Mouse (Mus musculus) embryo, embryonic 11 days (tissue): ENCODE results near the gene Lrig3.

Source experiments
- DNase-seq: peaks from one replicate; pipeline ENCODE4 v3.0.0-alpha.2; 2015

Lrig3 gene

DNA sequence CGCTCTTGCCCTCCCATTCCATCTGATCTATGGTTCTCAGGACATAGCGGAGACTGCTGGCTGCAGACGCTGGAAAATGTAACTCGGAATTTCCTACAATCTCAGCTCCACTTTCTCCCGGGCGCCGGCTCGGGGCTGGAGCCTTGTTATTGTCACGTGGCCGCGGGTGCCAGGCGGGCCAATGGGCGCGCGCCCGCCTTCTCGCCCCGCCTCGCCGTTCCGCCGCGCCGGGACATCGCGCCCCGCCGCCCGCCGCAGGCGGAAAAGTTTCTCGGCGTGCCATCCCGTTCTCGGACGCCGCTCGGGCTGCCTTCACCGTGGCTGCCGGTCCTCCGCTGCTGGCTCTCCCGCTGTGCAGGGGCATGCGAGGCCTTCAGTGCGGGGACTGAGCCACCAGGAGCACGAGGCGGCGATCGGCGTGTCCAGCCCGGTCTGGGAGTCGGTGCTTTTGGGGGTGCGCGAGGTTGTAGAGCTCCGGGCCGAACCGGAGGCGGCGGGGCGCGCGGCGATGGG is at the start of gene Lrig3:
Gene Lrig3 (plus strand): TSS at position 201 of the 513 bp plus-strand sequence.
- peak; percentile 95 for DNase-seq

DNA sequence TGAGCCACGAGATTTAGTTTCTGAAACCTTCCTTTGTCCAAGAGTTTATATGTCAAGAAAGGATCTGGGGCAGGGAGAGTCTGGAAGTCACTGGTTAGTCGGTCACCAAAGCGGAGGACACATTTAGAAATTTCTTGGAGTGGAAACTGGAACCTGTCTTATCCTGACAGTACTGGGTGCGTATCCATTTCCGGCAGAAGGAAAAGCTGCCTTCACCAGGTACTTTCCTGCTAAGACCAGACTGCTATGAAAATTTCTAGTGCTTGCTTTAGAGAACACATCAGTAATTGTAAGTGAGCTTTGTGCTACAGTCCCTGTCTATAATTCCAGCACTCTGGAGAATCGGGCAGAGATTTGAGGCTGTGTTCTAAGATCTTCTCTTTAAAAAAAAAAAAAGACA is 49.2 kb upstream of the Lrig3 start:
- no peak for DNase-seq

DNA sequence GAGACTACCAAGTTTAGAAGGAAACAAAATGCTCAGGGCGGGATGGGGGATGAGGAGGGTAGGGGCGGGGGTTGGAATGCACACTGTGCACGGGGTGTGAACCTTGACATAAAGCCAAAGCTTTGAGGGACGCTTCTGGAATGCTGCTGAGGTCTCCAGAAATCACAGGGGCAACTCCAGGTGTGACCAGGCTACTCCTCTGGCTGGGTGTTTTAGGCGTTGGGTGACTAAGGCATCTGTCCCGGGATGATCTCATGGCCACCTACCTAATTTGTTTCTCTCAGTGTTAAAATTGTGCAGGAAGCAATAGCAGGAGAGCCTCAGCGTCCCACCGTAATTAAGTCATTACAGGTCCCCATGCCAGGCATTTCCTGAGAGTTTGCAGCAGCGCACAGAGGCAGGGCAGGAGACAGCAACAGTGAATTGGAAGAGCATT is 48.5 kb upstream of the Lrig3 start:
- peak; percentile 49 for DNase-seq

DNA sequence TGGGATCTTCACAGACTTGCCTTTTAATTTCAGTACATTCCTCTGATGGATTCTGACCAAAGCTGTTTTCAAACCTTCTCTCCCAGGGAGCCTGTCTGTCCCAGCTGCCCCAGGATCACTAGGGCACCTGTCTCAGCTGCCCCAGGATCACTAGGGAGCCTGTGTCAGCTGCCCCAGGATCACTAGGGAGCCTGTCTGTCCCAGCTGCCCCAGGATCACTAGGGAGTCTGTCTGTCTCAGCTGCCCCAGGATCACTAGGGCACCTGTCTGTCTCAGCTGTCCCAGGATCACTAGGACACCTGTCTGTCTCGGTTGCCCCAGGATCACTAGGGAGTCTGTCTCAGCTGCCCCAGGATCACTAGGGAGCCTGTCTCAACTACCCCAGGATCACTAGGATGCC is 47.0 kb upstream of the Lrig3 start:
- DNase-seq = no peak

DNA sequence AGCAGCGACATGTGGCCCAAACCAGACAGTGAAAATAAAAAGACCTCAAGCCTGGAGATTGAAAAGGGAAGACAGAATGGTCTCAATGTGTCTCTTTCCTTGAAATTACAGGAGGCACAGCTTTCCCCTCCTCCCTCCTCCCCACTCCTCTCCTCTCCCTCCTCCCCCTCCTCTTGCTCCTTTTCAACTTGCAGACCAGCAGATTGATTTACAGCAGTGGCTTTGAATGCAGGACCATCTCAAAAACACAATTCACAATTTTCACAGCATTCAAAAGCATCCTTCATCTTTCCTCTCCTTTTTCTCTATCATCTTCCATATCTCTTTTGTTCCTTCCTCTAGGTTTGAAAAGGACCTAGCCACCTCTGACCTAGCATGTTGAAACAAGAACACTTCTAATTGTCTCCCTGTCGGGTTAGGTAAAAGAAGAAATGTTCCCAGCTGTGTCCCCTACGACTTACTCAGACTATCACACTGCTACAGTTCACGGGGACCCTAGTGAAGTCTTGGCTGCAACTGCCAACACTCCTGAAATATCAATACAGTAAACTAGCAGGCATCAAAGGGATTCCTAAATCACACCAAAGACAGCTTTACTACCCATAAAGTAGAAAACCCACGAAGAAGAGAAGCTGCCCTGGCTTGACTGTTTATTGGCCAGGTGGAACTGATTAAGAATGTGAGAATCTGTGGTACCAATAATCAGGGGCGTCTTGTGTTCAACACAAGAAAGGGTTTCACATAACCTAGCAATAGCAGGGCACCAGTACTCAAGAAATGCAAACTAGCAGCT is 44.1 kb upstream of the Lrig3 start:
- peak; percentile 76 for DNase-seq

DNA sequence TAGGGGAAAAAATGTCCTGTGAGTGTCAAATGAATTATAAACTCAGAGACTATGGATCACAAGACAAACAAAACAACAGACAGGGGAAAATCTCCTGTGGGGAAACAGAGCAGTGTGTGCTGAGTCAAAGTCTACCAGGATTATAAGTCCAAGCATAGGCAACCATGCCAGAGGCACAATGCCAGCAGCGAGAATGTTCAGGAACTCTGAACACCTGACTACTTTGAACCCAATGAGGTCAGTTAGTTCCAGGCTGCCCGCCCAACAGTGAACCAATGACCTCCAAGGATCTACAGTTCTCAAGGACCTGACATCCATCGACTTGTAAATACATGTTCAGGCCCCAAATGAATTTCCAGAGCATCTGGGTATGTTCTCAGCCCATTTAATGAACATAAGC is 36.0 kb upstream of the Lrig3 start:
- no peak for DNase-seq

DNA sequence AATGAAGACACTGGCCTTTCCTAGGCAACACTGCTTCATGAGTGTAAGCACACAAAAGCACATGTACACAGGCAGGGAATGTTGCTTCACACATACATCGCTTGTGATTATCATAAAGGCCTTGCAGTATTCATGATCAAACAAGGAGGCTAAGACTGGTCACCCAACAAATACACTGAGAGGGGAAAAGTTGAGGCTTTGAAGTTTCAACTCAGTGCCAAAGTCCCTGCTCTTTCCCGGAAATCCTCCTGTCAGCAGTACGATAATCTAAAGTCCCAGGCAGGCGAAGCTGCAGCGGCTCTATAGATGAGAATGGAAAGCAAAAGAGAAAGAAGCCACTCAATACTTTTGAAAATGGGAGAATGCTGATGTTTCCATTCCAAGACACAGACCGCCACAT is 32.6 kb upstream of the Lrig3 start:
- no peak for DNase-seq

DNA sequence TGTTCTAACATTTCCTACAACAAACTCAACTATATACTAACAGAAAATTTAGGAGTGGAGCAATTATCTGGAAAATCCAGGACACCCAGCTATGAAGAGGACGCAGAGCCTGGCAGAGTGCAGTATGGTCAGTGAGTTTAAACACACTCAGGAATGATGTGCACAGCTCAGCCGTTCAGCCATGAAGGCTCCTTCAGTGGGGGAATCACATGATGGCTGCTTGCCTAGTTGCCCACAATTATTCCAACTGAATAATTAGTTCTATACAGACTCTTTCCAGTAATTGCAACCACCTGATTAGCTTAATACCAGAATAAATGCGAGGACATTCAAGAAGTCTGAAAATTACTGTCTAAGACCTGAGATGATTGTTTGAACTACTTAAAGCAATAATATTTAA is 31.9 kb upstream of the Lrig3 start:
- DNase-seq = no peak

DNA sequence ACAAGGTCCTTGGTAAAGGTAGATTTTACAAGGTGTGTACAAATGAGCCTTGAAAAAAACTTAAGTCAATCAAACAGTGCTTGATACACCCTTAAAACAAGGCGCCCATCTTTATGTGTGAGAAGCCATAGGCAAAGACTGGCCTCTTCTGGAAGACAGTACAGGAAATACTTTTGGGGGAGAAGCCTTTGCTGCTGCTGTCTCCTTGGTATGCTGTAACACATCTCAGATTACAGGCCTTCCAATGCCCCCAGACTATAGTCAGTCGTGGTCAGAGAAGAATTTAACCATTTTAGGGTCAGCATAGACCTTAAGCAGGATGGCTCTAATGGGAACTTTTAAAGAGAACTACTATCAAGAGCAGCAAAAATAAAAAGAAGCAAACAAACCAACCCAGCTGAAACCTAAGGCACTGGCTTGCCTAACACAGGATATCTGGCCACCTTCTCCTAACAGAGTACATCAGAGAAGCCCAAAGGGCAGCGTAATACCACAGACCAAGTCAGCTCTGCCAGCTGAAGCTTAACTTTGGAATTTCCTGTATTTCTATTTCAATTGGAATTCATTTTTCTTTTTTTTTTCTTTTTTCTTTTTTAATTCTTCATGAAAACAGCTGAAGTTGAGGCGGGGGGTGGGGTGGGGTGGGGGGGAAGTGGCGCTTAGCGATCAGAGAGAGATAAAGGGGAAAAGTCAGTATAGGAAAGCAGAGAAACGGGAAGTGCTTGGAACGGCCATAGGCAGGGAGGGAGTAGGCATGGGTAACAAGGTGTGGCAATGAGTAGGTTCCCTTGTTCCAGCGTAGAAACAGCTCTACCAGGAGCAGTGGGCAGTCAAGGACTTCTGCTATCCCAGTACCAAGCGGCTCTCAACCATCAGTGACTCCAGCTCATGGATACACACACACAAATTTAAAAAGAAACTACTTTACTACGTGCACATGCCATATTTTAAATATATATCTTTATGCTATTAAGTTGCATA is 28.2 kb upstream of the Lrig3 start:
- no peak for DNase-seq

DNA sequence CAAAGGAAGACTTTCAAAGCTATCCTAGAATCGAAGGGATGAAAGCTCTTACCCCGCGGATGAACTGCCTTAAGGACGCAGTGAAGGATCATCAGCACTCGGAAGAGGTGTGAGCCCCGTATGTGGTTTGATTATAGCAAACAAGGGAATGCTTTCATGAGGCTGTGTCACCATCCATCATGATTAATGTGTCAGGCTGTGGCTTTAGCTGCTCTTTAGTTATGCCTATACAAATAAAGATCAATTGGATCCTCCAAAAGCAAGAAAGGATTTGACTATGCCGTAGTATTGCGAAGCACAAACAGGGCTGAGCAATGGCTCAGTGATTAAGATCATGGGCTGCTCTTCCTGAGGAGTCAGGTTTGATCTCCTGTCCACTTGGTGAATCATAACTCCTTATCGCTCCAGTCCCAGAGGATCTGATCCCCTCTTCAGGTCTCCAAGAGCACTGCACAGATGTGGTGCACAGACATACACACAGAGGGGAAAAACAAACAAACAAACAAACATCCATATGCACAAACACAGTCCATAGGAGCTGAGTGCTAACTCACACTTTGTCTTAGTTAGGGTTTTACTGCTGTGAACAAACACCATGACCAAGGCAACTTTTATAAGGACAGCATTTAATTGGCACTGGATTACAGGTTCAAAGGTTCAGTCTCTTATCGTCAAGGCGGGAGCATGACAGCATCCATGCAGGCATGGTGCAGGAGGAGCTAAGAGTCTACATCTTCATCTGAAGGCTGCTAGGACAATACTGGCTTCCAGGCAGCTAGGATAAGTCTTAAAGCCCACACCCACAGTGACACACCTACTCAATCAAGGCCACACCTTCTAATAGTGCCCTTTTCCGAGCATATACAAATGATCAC is 27.2 kb upstream of the Lrig3 start:
- DNase-seq = no peak

DNA sequence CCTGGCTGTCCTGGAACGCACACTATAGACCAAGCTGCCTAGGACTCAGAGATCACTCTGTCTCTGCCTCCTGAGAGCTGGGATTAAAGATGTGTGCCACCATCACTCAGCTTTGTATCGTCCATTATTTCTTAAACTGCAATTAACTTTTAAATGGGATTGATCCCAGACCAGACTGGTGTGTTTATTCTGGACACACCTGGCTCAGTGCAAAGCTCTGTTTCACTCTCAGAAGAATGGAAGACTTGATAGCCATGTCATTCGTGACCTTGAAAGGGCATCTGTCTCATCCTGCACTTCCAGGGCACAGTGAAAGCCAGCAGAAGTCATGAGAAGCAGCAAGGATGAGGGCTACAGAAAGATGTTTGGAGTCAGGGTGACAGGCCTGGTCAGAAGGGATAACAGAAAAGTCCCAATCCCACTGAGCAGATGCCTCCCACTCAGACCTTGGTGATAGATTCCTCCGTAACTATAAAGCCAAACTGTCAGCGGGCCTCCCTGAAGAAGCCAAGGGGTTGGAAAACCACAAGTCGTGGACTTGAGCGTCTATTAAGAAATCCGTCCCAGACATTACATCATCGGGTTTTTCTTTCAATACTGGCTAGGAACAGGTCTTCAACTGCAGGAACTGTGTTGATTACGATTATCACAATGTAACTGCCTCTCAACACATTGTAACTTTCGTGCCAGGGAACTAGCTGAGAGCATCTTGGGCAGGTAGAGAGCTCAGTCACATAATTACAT is 25.5 kb upstream of the Lrig3 start:
- no peak for DNase-seq

DNA sequence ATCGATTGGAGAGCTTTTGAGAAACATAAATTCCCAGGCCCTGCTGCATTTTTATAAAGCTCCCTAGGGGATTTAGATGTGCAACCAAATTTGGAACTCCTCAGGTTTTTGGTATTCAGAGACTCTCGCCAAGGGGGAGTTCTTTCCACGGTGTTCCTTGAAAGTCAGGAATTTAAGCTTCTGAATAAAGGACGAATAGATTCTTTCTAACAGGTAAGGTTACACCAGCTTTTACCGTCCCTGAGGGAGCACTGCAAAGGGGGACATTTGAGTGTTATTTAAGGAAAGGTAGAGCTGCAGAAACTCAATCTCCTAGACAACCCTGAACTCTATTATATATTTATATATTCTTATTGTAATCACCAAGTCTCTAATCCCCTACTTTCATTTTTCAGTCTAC is 22.9 kb upstream of the Lrig3 start:
- DNase-seq = no peak

DNA sequence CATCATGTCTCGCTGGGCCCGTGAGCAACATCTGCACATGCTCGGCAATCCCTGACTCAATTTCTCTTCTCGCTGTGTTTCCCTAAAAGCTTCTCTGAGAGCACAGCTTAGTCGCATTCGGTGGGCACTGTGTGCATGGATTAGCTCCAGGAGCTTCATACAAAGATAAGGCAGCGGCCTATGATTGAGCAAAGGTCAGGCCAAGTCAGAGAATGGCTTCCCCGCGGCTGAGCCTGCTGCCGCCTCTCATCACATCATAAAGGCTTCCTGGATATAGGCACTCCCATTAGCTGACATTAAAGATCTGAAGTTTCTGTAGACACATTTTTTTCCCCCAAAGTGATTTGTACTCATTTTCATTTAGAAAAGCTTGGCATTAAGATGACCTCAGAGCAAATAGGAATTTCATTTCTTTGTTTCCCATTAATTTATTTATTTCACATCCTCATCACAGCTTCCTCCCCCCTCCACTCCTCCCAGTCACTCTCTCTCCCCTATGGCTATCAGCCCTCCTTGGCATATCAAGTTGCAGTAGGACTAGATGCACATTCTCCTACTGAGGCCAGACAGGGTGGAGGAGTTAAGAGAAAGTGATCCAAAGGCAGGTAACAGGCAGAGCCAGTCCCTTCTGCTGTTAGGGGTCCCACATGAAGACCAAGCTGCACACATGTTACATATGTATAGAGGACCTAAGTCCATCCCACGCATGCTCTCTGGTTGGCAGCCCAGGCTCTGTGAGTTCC is 21.0 kb upstream of the Lrig3 start:
- no peak for DNase-seq

DNA sequence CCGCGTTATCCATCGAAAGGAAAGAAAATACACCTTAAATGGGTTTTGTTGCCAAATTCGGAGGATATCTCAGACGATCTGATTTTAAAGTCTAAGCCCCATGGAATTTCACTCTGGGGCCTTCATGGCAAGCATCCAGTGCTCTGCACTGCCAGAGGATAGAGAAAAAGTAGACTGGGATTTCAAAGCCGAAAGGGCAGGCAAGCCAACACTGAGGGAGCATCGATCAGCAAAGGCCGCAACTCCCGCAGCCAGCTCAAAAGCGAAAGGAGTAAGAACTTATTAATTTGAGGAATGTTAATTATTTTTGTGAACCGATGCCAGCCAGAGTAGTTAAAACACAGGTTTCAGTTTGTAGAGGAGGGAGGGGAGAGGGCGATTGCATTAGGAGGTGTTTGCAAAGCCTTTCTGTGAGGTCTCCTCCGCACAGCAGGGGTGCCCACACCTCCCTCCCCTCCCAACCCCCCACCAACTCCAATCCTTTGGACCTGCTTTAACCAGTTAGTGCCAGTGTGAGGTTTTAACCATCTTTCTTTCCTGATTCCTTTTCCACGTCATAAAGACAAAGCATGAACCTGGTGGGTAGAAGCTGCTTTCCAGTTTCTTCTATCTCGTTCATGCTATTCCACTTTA is 17.0 kb upstream of the Lrig3 start:
- DNase-seq = no peak

DNA sequence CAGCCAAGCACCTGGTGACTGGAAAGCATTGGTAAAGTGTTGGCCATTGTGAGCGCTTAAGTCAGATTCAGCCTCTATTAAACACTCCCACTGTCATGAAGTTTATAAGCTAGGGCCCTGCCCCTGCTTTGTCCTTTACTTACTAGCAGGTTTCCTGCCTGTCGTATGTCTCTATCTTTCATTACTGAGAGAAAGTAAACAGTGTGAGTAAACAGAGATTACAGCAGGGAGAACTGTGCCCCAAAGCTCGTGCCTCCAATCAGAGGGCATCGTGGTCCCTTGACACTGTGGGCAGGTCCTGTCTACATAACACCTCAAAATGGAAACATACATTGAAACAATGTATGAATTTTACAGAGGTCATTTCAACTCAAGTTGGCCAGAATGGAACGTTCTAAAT is 14.3 kb upstream of the Lrig3 start:
- no peak for DNase-seq

DNA sequence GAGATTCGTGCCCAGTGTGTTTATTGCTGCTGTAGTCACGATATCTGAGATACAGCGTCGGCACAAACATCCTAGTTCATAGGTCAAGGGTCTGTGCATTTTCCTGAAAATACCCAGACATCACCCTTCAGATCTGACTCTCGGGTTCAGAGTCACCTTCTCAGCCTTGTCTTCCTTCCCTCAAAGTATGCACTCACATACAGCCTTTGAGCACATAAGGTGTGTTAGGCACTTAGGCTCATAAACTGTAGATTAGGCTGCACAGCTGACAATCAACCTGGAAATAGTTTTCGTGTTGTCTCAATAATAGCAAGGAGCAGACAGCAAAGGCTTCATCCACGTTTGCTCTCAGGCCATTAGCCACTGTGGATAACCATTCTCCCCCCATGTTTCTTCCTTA is 11.6 kb upstream of the Lrig3 start:
- no peak for DNase-seq

DNA sequence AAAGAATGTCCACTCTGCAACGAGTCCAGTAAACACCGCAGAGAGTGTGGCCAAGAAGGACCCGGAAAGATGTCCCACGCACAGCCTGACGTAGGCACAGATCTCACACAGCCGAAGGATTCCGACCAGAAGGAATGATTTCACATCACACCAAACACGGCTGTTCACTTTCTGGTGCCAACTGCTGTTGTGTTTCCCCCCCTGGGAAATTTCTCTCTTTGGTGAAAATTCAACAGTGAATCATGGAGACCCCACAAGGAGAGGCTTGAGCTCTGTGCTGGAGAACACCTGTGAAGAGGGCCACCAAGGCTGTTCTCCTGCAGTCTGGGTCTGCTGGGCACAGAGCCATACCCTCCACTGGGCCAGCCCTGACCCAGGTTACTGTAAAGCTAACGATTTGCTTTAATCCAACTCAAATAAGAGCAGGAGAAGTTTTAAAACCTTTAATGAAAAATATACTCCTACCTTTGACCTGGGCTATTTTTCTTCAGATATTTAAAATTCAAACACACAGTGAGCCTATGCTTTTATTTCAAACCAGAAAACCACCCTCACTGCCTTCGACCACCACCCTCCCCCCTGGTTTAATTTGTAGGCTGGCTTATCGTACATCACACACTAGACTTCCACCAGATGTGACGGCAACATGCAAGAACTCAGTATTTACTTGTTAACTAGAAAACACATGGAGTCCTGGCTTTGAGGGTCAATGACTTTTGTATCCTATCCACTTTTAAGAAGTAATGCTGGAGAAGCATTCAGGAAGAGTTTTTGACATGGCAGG is 11.0 kb upstream of the Lrig3 start:
- DNase-seq = no peak

DNA sequence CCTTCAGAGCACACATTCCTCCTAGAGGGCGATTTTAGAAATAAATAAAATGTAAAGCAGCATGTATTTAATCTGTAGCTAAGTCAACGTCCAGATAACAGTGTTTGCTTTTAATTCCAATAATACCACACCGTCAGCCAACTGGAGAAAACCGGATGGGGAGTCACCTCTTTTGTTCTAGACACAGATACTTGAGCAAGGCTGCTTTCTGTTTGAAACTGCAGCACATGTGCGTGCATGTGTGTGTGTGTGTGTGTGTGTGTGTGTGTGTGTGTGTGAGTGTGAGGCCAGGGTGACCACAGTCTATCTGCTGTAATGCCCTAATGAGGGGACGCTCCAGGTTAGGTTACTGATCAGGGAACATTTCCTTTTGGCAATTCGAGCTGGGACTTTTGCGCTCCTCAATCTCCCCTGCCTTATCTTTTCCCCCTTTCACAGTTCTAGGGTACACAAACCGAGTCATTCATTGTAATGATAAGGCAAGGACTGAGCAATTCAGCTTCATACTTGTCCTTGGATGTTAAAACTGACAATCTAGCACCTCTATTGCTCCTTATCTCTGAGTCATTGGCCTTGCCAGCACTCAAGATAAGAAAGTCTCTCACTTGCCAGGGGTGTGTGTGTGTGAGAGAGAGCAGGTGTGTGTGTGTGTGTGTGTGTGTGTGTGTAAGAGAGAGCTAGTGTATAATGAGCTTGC is 4.4 kb upstream of the Lrig3 start:
- DNase-seq = no peak

DNA sequence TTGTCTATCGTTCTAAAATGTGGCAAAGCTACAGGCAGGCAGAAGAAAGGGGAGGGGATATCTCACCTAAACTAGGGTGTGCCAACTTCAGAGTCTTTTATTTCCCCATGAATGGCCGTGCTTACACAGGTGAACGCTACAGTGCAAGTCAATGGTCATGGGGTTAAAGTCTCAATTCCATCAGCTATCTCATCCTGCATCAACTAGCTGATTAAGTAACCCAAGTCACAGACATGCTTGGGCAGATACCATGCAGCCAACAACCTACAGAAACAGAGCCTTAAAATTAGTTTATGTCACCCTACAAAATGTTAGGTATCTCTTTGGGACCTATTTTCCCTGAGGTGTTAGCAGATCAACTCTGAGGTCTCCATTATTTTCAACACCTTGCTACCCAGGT is 1.3 kb upstream of the Lrig3 start:
- DNase-seq = no peak
